Comparison of ENCODE assay signal across 8 mouse cellular contexts in the genomic region with DNA sequence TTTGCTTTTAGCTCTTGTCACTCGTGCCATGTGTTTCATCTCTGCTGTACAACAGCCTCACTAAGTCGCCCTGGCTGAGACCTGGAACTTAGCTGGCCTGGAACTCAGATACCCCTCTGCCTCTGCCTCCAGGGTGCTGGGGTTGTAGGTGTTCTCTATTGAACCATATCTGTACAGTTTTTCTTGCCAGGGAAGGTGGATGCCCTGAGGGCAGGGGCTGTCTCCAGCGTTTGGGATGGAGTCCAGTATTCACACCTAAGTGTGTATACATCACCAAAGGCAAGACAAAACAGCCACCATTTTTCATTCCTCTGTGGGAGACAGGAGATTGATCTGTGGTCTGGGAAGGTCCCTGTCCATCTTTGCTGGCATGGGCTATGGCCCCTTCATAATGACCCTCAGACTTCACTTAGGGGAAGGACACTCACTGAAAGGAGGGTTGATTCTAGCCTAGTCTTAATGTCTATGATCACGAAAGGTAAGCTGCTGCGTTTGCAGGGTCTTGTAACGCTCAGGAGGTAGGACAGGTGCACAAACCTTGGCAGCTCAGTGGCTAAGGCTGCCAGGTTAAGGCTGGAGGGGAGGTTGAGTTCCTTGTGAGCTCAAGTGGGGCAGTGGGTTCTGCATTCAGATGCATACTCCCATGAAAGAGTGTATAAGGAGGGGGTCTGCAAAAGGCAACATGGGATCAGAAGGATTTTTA. TPM values are rescaled to one million over a fixed set of nuclear protein-coding genes. Genes with fewer than 3 reads are reported as not detected.
A peak's percentile ranks its signal among the peaks of the same experiment; 100 is the strongest.
DNase-seq lines count a peak whose midpoint lies in the region; ATAC-seq and TF ChIP-seq lines count a peak whose summit lies in the region.
"Had no signal": no experiment of that assay in that cellular context is flagged by ENCODE, and none has a peak within 500 bp of the region (broad histone marks: within the 10 kb centered on the region; RNA-seq: fewer than 3 reads in every experiment).

No protein-coding gene starts in this region.

- H3K4me2 ChIP-seq in kidney, embryonic 15.5 days, result peak overlapping the region; percentile 89
- H3K4me2 ChIP-seq in liver, embryonic 13.5 days, result peak overlapping the region; percentile 78

- 0 out of 2 replicates have a peak, but pooled peaks cover 3% of the 10 kb centered on the region for H3K4me1 ChIP-seq in kidney, embryonic 15.5 days
- no peaks in the 10 kb centered on the region for H3K4me1 ChIP-seq in bone marrow macrophage, adult 2 months (ENCODE audit: control insufficient read depth, insufficient read depth, low read length)
- H3K4me1 ChIP-seq in liver, embryonic 13.5 days (replicated peaks), result peaks cover 13% of the 10 kb centered on the region; the same call in 1 of the 2 replicates

- H3K9me3 ChIP-seq in kidney, embryonic 15.5 days (replicated peaks), result no peaks in the 10 kb centered on the region
- H3K9me3 ChIP-seq in liver, embryonic 13.5 days (replicated peaks), result no peaks in the 10 kb centered on the region

- H3K9ac ChIP-seq in kidney, embryonic 15.5 days, result no peak overlapping the region
- H3K9ac ChIP-seq in liver, embryonic 13.5 days, result no peak overlapping the region

- H3K27me3 ChIP-seq in kidney, embryonic 15.5 days, result 0 out of 2 replicates have a peak, but pooled peaks cover 7% of the 10 kb centered on the region
- H3K27me3 ChIP-seq in liver, embryonic 13.5 days, result 0 out of 2 replicates have a peak, but pooled peaks cover 2% of the 10 kb centered on the region

- 79% methylated on average over 6 of the region's 6 CpGs for WGBS in kidney, embryonic 15.5 days
- WGBS in liver, embryonic 13.5 days (ENCODE audit: insufficient replicate concordance), result 68% methylated on average over 6 of the region's 6 CpGs

- no peaks in the 10 kb centered on the region for H3K36me3 ChIP-seq in kidney, embryonic 15.5 days
- H3K36me3 ChIP-seq in liver, embryonic 13.5 days, result no peaks in the 10 kb centered on the region

- no peak for ATAC-seq in kidney, embryonic 15.5 days (replicated peaks; ENCODE audit: low FRiP score)
- ATAC-seq in liver, embryonic 13.5 days (ENCODE audit: low read depth), result no peak

- no peak for DNase-seq in kidney, adult 18-20 months
- peak; percentile 31 for DNase-seq in CD4-positive, CD25-positive, alpha-beta regulatory T cell, adult 2 months (ENCODE audit: low read depth, low spot score)
- no peak for DNase-seq in liver, embryonic 13.5 days
- no peak for DNase-seq in embryo, embryonic 11 days
- no peak for DNase-seq in urinary bladder, postnatal 25 days (ENCODE audit: low spot score)

- no peak overlapping the region for H3K27ac ChIP-seq in kidney, embryonic 15.5 days
- no peak overlapping the region for H3K27ac ChIP-seq in bone marrow macrophage, adult 2 months (ENCODE audit: insufficient read depth, low read depth, low read length)
- H3K27ac ChIP-seq in liver, embryonic 13.5 days, result no peak overlapping the region

- no peak for TF ChIP-seq POLR2A in bone marrow macrophage, adult 2 months (IDR thresholded peaks at IDR 0.05; ENCODE audit: borderline replicate concordance, low read depth, low read length)

- TF ChIP-seq CTCF in bone marrow macrophage, adult 2 months (IDR thresholded peaks at IDR 0.05; ENCODE audit: low read depth, low read length), result no peak

- H3K4me3 ChIP-seq in kidney, embryonic 15.5 days (replicated peaks), result peak overlapping the region; percentile 62; the same call in 1 of the 2 replicates
- peak overlapping the region; percentile 97 for H3K4me3 ChIP-seq in bone marrow macrophage, adult 2 months (ENCODE audit: insufficient read depth, low read length)
- H3K4me3 ChIP-seq in liver, embryonic 13.5 days (replicated peaks), result peak overlapping the region; percentile 64; the same call in 1 of the 2 replicates

RNA-seq across cellular contexts. Expression of a gene that starts 0.8 kb away (rescaled TPM):
- polyA plus RNA-seq in kidney, embryonic 15.5 days (2015; fragmentation: Nextera tagmentation; extraction: Ambion mirVana), result 1.3 and 1.6 TPM in 2 replicates
- polyA plus RNA-seq in bone marrow macrophage, adult 2 months (2012; ENCODE audit: insufficient read depth, insufficient read length, missing spikeins), result 1.0 and 1.7 TPM in 2 replicates
- 0.14 TPM in 1 of 2 replicates, not detected in the other for polyA plus RNA-seq in liver, embryonic 13.5 days (2015; fragmentation: Nextera tagmentation; extraction: Ambion mirVana)
- polyA plus RNA-seq: forebrain, embryonic 14.5 days had no signal

RNA-seq across cellular contexts. Expression of a gene that starts 33.3 kb away (rescaled TPM):
- 12.6 and 14.1 TPM in 2 replicates for polyA plus RNA-seq in kidney, embryonic 15.5 days (2015; fragmentation: Nextera tagmentation; extraction: Ambion mirVana)
- 11.3 and 11.7 TPM in 2 replicates for polyA plus RNA-seq in bone marrow macrophage, adult 2 months (2012; ENCODE audit: insufficient read depth, insufficient read length, missing spikeins)
- 2.4 and 3.2 TPM in 2 replicates for polyA plus RNA-seq in liver, embryonic 13.5 days (2015; fragmentation: Nextera tagmentation; extraction: Ambion mirVana)
